Mouse (Mus musculus) granulocyte monocyte progenitor cell, adult 5-6 weeks (primary cell): ENCODE data around the gene Hapln2. TPM values are rescaled to one million over a fixed set of nuclear protein-coding genes. Genes with fewer than 3 reads are reported as not detected.

Experiments
- ATAC-seq: replicated peaks from 2 replicates; pipeline ENCODE4 v1.8.0; 2016; ENCODE audit warnings: mild to moderate bottlenecking, moderate TSS enrichment, inconsistent platforms; ENCODE audit not compliant: poor library complexity, severe bottlenecking
- total RNA-seq, 2 experiments: library from RNA; stranded (forward) in 1 of 2; stranded (reverse) in 1 of 2; fragments of 200-712, 200-1000 nt in 1 of 2; fragments of >200 nt in 1 of 2; fragmentation: Nextera tagmentation in 1 of 2; gene quantifications; 2 replicates each; pipeline ENCODE4 v1.2.3; 2014 to 2017

The Hapln2 gene
- total RNA-seq, 2 experiments from 2014 or later: not detected

GRCm38 (mm10) chr3:87981894-87982835 is 45.2 kb downstream of the Hapln2 start:
- no peak for ATAC-seq

DNA sequence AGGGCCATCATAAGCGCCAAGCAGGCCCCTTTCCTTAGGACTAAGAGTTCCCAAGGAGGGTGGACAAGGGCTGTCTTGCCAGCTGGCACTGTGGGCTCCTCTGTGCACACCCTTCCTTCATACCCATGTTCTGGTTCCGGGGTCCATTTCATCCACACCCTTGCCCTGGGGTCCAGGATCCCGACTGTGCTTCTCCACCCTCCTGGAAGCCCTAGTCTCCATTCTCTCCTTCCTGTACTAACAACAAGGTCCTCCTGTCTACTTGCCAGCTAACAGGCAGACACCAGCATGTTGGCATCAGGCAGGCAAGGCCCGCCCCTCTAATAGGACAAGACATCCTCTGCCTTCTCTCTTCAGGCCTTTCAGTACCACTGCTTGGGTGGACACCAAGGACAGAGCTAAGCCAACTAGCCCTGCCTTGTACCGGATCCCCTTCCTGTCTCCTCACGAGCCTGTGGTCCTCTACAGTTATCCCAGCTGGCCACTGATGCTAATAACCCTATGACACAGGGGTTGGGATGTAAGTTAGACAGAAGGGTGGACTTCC is 46.1 kb downstream of the Hapln2 start:
- no peak for ATAC-seq

DNA sequence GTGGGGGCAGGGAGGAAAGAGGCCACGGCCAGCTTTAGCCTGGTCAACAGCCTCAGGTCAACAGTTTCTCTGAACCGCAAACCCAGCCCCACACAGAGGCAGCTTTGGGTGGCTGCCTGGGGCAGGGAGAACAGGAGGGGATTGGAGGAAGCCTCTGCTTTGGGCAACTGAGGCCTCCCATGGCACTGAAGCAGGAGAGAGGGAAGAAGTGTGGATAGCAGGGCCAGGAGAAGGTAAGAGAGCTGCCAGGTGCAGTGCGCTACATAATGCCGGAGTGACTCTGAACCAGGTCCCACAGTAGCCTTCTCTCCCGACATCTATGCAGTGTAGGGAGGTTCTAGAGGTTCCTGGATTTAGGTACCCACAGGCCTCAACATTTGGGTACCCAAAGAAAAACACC is 46.7 kb downstream of the Hapln2 start:
- no peak for ATAC-seq

DNA sequence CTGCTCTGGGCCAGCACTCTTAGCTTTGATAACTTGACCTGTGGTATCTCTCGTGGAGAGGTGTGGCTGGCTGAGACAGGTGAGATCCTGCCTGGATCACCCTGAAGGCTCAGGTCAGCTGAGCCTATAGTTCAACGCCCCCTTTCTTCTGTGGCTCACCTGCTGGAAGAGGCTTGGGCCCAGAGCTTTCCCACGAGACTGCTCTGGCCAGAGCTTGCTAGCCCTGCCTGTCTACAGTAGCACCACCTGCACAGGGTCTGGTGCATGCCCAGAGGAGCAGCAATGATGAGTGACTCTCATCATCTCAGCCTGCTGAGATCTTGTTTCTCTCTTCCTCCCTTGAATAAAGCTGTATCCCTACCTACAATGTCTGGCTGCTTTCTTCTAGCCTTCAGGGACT is 47.3 kb downstream of the Hapln2 start:
- no peak for ATAC-seq

- ATAC-seq: no peak
Observed at GRCm38 (mm10) chr3:87979493-87979892, 47.9 kb downstream of the Hapln2 start.

- no peak for ATAC-seq
Observed at GRCm38 (mm10) chr3:87974381-87974987, 52.9 kb downstream of the Hapln2 start.

- ATAC-seq: no peak
Observed at GRCm38 (mm10) chr3:87973593-87974380, 53.6 kb downstream of the Hapln2 start.

DNA sequence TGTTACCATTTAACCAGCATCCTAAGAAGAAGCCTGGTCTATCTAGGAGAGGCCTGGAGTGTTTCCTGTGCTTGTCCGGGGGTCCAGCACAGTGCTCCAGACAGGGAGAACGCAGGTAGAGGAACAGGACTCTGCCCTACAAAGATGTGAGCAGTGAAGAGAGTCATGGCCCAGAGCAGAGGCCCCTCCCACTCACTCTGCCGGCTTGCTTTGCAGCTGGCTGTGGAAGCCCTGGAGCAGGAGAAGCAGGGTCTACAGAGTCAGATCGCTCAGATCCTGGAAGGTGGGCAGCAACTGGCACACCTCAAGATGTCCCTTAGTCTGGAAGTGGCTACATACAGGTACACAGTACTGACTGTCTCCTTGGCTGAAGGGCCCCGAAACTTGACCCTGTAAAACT is 54.6 kb downstream of the Hapln2 start:
- ATAC-seq: no peak

GRCm38 (mm10) chr3:87972203-87972664 is 55.1 kb downstream of the Hapln2 start:
- ATAC-seq: no peak

Other genes with a start within 250 kb of the Hapln2 start
- not detected in 2 replicates for gene Ntrk1, start 232.4 kb downstream of the Hapln2 start, total RNA-seq (2014; fragmentation: Nextera tagmentation)
- gene Ntrk1, start 232.4 kb downstream of the Hapln2 start, total RNA-seq (2017): not detected in 2 replicates
- gene Insrr, start 230.6 kb downstream of the Hapln2 start, total RNA-seq (2014; fragmentation: Nextera tagmentation): not detected in 2 replicates
- not detected in 2 replicates for gene Insrr, start 230.6 kb downstream of the Hapln2 start, total RNA-seq (2017)
- gene Pear1, start 203.3 kb downstream of the Hapln2 start, total RNA-seq (2014; fragmentation: Nextera tagmentation): 1.8 and 9.6 TPM in 2 replicates
- gene Pear1, start 203.3 kb downstream of the Hapln2 start, total RNA-seq (2017): 0.57 and 1.0 TPM in 2 replicates
- not detected in 2 replicates for gene Sh2d2a, start 180.8 kb downstream of the Hapln2 start, total RNA-seq (2014; fragmentation: Nextera tagmentation)
- 0.10 TPM in 1 of 2 replicates, not detected in the other for gene Sh2d2a, start 180.8 kb downstream of the Hapln2 start, total RNA-seq (2017)
- 25.9 and 35.4 TPM in 2 replicates for gene Prcc, start 142.0 kb downstream of the Hapln2 start, total RNA-seq (2014; fragmentation: Nextera tagmentation)
- 29.6 and 33.4 TPM in 2 replicates for gene Prcc, start 142.0 kb downstream of the Hapln2 start, total RNA-seq (2017)
- 330 and 338 TPM in 2 replicates for gene Hdgf, start 121.3 kb downstream of the Hapln2 start, total RNA-seq (2014; fragmentation: Nextera tagmentation)
- 302 and 321 TPM in 2 replicates for gene Hdgf, start 121.3 kb downstream of the Hapln2 start, total RNA-seq (2017)
- 165 and 169 TPM in 2 replicates for gene Mrpl24, start 108.1 kb downstream of the Hapln2 start, total RNA-seq (2014; fragmentation: Nextera tagmentation)
- gene Mrpl24, start 108.1 kb downstream of the Hapln2 start, total RNA-seq (2017): 112 and 134 TPM in 2 replicates
- gene Isg20l2, start 97.3 kb downstream of the Hapln2 start, total RNA-seq (2014; fragmentation: Nextera tagmentation): 49.5 and 63.1 TPM in 2 replicates
- gene Isg20l2, start 97.3 kb downstream of the Hapln2 start, total RNA-seq (2017): 45.7 and 51.4 TPM in 2 replicates
- 20.7 and 30.7 TPM in 2 replicates for gene Rrnad1, start 96.9 kb downstream of the Hapln2 start, total RNA-seq (2014; fragmentation: Nextera tagmentation)
- gene Rrnad1, start 96.9 kb downstream of the Hapln2 start, total RNA-seq (2017): 13.6 and 13.8 TPM in 2 replicates
- not detected in 2 replicates for gene Crabp2, start 78.9 kb downstream of the Hapln2 start, total RNA-seq (2014; fragmentation: Nextera tagmentation)
- gene Crabp2, start 78.9 kb downstream of the Hapln2 start, total RNA-seq (2017): not detected in 2 replicates
- not detected in 2 replicates for gene Nes, start 56.5 kb downstream of the Hapln2 start, total RNA-seq (2014; fragmentation: Nextera tagmentation)
- gene Nes, start 56.5 kb downstream of the Hapln2 start, total RNA-seq (2017): 0.05 TPM in 1 of 2 replicates, not detected in the other
- gene Bcan, start 27.4 kb downstream of the Hapln2 start, total RNA-seq (2014; fragmentation: Nextera tagmentation): not detected in 2 replicates
- not detected in 2 replicates for gene Bcan, start 27.4 kb downstream of the Hapln2 start, total RNA-seq (2017)
- gene Gpatch4, start 15.5 kb upstream of the Hapln2 start, total RNA-seq (2014; fragmentation: Nextera tagmentation): 45.8 and 50.5 TPM in 2 replicates
- gene Gpatch4, start 15.5 kb upstream of the Hapln2 start, total RNA-seq (2017): 39.6 and 40.8 TPM in 2 replicates
- gene Naxe, start 30.9 kb upstream of the Hapln2 start, total RNA-seq (2014; fragmentation: Nextera tagmentation): 73.8 and 84.3 TPM in 2 replicates
- 34.3 and 36.1 TPM in 2 replicates for gene Naxe, start 30.9 kb upstream of the Hapln2 start, total RNA-seq (2017)
- gene Ttc24, start 50.7 kb upstream of the Hapln2 start, total RNA-seq (2014; fragmentation: Nextera tagmentation): not detected in 2 replicates
- not detected in 2 replicates for gene Ttc24, start 50.7 kb upstream of the Hapln2 start, total RNA-seq (2017)
- 5.9 and 9.9 TPM in 2 replicates for gene Iqgap3, start 54.4 kb upstream of the Hapln2 start, total RNA-seq (2014; fragmentation: Nextera tagmentation)
- gene Iqgap3, start 54.4 kb upstream of the Hapln2 start, total RNA-seq (2017): 19.5 and 19.9 TPM in 2 replicates
- gene Mef2d, start 114.8 kb upstream of the Hapln2 start, total RNA-seq (2014; fragmentation: Nextera tagmentation): 119 and 132 TPM in 2 replicates
- gene Mef2d, start 114.8 kb upstream of the Hapln2 start, total RNA-seq (2017): 42.4 and 52.4 TPM in 2 replicates
- not detected in 2 replicates for gene Rhbg, start 227.1 kb upstream of the Hapln2 start, total RNA-seq (2014; fragmentation: Nextera tagmentation)
- gene Rhbg, start 227.1 kb upstream of the Hapln2 start, total RNA-seq (2017): not detected in 2 replicates